Mouse (Mus musculus) liver, adult 2 months (tissue): ENCODE data around the gene Scd4. TPM values are rescaled to one million over a fixed set of nuclear protein-coding genes. Genes with fewer than 3 reads are reported as not detected.

Source experiments
- DNase-seq: peaks from one replicate; pipeline ENCODE4 v3.0.0-alpha.2; 2011; ENCODE audit warnings: low read depth, low spot score; ENCODE audit errors: extremely low read depth
- H3K27ac ChIP-seq: fragments of 200-500 bp; replicated peaks from 2 replicates; pipeline ENCODE4 v1.5.1; 2012; ENCODE audit warnings: low read depth, mild to moderate bottlenecking, control low read depth, inconsistent platforms, low read length; ENCODE audit not compliant: insufficient read depth
- H3K27me3 ChIP-seq: fragments of 200-500 bp; 2 replicates; pipeline ENCODE4 v1.6.1; 2012; ENCODE audit warnings: mild to moderate bottlenecking, moderate library complexity, low read length, inconsistent platforms; ENCODE audit not compliant: control insufficient read depth, insufficient read depth
- H3K36me3 ChIP-seq: fragments of 200-500 bp; 2 replicates; pipeline ENCODE4 v1.6.1; 2012; ENCODE audit warnings: low read length, inconsistent platforms; ENCODE audit not compliant: control insufficient read depth, insufficient read depth
- H3K4me1 ChIP-seq: fragments of 200-500 bp; 2 replicates; pipeline ENCODE4 v1.6.1; 2011; ENCODE audit warnings: low read length; ENCODE audit not compliant: control insufficient read depth, insufficient read depth
- H3K4me3 ChIP-seq: fragments of 200-500 bp; 2 replicates; pipeline ENCODE4 v1.5.1; 2011; ENCODE audit warnings: low read depth, mild to moderate bottlenecking, control low read depth, low read length, moderate library complexity; ENCODE audit not compliant: insufficient read depth
- H3K79me2 ChIP-seq: fragments of 200-500 bp; 2 replicates; pipeline ENCODE4 v1.6.1; 2012; ENCODE audit warnings: inconsistent platforms, mild to moderate bottlenecking, low read length, moderate library complexity; ENCODE audit not compliant: control insufficient read depth, insufficient read depth
- H3K9ac ChIP-seq: fragments of 200-500 bp; 2 replicates; pipeline ENCODE4 v1.6.1; 2012; ENCODE audit warnings: low read depth, mild to moderate bottlenecking, control low read depth, inconsistent platforms, low read length
- CTCF ChIP-seq: fragments of 200-500 bp; IDR thresholded peaks from 2 replicates; pipeline ENCODE4 v1.5.1; 2011; ENCODE audit warnings: low read depth, low read length, control low read depth
- POLR2A ChIP-seq: fragments of 200-500 bp; IDR thresholded peaks from 2 replicates; pipeline ENCODE4 v1.6.1; 2011; ENCODE audit warnings: low read length, control low read depth; ENCODE audit not compliant: insufficient read depth; ENCODE audit errors: extremely low read depth
- WGBS: fragments of 180-500 bp; shearing (Covaris S2); methylation state at CpG from one replicate; pipeline ENCODE4 v1.1.7; 2018; 5-methylcytosine and 5-hydroxymethylcytosine counted together
- polyA plus RNA-seq: library from polyadenylated mRNA; depleted of rRNA; stranded (reverse); fragments of >200 nt; gene quantifications from 2 replicates; pipeline ENCODE4 v1.2.3, GENCODE M21; 2012
- total RNA-seq: library from RNA; depleted of rRNA; stranded (reverse); fragments of >200 nt; gene quantifications from 2 replicates; pipeline ENCODE4 v1.2.3, GENCODE M21; 2014

The Scd4 gene
- total and polyA plus RNA-seq, 2 experiments = 0.07 to 0.09 TPM

GRCm38 (mm10) chr19:44297068-44297760 is 35.7 kb upstream of the Scd4 start:
- H3K27ac ChIP-seq = no peak overlapping the region

GRCm38 (mm10) chr19:44297862-44298261 is 35.0 kb upstream of the Scd4 start:
- Histone ChIP-seq H3K27ac (no peak overlapping the region), H3K36me3 (no peaks in the 10 kb centered on the region)
- WGBS = 81% methylated on average over 9 of the region's 9 CpGs

More at GRCm38 (mm10) chr19:44297068-44297760, 35.7 kb upstream of the Scd4 start:
- Histone ChIP-seq H3K4me1 (no peaks in the 10 kb centered on the region; the same call in 1 of the 2 replicates), H3K9ac (no peak overlapping the region), H3K4me3 (no peak overlapping the region), H3K36me3 (no peaks in the 10 kb centered on the region), H3K27me3 (no peaks in the 10 kb centered on the region; the same call in 1 of the 2 replicates), H3K79me2 (no peaks in the 10 kb centered on the region)
- no peak for DNase-seq
- TF ChIP-seq CTCF (no peak), POLR2A (no peak)
- 80% methylated on average over 8 of the region's 8 CpGs for WGBS

GRCm38 (mm10) chr19:44299078-44299477 is 33.8 kb upstream of the Scd4 start:
- Histone ChIP-seq H3K36me3 (no peaks in the 10 kb centered on the region), H3K4me3 (no peak overlapping the region), H3K4me1 (no peaks in the 10 kb centered on the region; the same call in 1 of the 2 replicates), H3K79me2 (no peaks in the 10 kb centered on the region), H3K27ac (no peak overlapping the region), H3K27me3 (no peaks in the 10 kb centered on the region; the same call in 1 of the 2 replicates), H3K9ac (no peak overlapping the region)
- DNase-seq = no peak
- WGBS = 87% methylated on average over 9 of the region's 9 CpGs
- TF ChIP-seq POLR2A = no peak
- no peak for TF ChIP-seq CTCF

More at GRCm38 (mm10) chr19:44297862-44298261, 35.0 kb upstream of the Scd4 start:
- Histone ChIP-seq H3K79me2 (no peaks in the 10 kb centered on the region), H3K27me3 (no peaks in the 10 kb centered on the region; the same call in 1 of the 2 replicates), H3K4me3 (no peak overlapping the region), H3K4me1 (no peaks in the 10 kb centered on the region; the same call in 1 of the 2 replicates), H3K9ac (no peak overlapping the region)
- DNase-seq = no peak
- TF ChIP-seq CTCF (no peak), POLR2A (no peak)

GRCm38 (mm10) chr19:44299902-44300301 is 33.0 kb upstream of the Scd4 start:
- WGBS = 73% methylated on average over 6 of the region's 6 CpGs
- Histone ChIP-seq H3K36me3 (no peaks in the 10 kb centered on the region), H3K79me2 (no peaks in the 10 kb centered on the region), H3K27me3 (peaks cover 3% of the 10 kb centered on the region; the same call in 1 of the 2 replicates), H3K27ac (no peak overlapping the region), H3K4me3 (no peak overlapping the region), H3K4me1 (no peaks in the 10 kb centered on the region; the same call in 1 of the 2 replicates), H3K9ac (no peak overlapping the region)
- no peak for TF ChIP-seq CTCF
- no peak for TF ChIP-seq POLR2A
- no peak for DNase-seq

DNA sequence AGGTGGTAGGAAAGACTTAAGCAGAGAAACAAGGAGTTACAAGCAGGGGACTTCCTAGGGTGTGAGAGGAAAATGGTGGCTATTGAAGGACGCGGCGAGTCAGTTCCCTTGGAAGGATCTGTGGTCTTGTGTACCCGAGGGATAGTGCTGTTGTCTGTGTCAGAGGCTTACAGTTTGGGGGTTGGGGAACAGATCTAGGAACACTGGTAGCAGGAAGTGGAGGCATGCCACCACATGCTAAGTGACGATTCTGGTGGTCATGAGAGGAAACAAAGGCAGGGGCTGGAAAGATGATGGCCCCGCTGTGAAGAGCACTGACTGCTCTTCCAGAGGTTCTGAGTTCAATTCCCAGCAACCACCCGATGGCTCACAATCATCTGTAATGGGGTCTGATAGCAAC is 32.4 kb upstream of the Scd4 start:
- no peak overlapping the region for H3K27ac ChIP-seq
- TF ChIP-seq CTCF (no peak), POLR2A (no peak)
- H3K79me2 ChIP-seq = no peaks in the 10 kb centered on the region
- WGBS = 84% methylated on average over 7 of the region's 7 CpGs
- no peaks in the 10 kb centered on the region for H3K36me3 ChIP-seq
- H3K27me3 ChIP-seq = peaks cover 7% of the 10 kb centered on the region; the same call in 1 of the 2 replicates
- H3K4me3 ChIP-seq = no peak overlapping the region
- H3K4me1 ChIP-seq = no peaks in the 10 kb centered on the region; the same call in 1 of the 2 replicates
- H3K9ac ChIP-seq = no peak overlapping the region
- no peak for DNase-seq

DNA sequence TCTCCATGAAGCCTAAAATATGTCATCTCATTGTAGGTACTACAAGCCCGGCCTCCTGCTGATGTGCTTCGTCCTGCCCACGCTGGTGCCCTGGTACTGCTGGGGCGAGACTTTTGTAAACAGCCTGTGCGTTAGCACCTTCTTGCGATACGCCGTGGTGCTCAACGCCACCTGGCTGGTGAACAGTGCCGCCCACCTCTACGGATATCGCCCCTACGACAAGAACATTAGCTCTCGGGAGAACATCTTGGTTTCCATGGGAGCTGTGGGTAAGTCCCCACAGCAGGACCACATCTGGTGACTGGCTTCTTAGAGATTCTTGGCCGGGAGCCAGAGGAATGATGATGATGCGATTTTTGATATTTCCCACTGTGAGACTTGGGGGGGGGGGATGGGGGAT is 31.7 kb upstream of the Scd4 start:
- Histone ChIP-seq H3K27me3 (peaks cover 7% of the 10 kb centered on the region; the same call in 1 of the 2 replicates), H3K36me3 (no peaks in the 10 kb centered on the region), H3K27ac (no peak overlapping the region), H3K4me1 (no peaks in the 10 kb centered on the region; the same call in 1 of the 2 replicates), H3K79me2 (no peaks in the 10 kb centered on the region), H3K9ac (no peak overlapping the region), H3K4me3 (no peak overlapping the region)
- TF ChIP-seq POLR2A (no peak), CTCF (no peak)
- 88% methylated on average over 16 of the region's 16 CpGs for WGBS
- DNase-seq = no peak
